Mouse (Mus musculus) frontal cortex, postnatal 10 days (tissue): ENCODE data around the gene Arfip1.
A peak's percentile ranks its signal among the peaks of the same experiment; 100 is the strongest.

ENCODE experiments used
- DNase-seq, 2 experiments: peaks; one replicate each; pipeline ENCODE4 v3.0.0; 2022; ENCODE audit warnings: low spot score in 2 of 2, mixed read lengths in 1 of 2

Arfip1 gene

DNA sequence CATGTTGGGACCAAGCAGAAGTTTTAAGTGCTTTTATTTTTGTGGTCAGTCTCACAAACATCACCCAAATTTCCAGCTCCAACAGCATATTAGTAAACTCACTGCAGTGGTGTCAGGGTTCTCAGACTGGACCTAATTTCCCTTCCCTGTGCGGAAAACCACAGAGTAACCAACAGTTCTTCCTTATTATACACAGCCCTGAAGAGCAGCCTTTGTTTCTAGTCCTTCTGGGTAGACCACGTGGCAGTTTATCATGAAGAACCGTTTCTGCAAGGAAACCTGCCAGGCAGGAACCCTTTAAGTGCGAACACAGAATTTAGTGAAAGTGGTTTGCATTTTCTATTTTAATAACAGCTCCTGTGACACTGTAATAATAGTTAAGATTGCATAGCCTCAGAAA is 90.3 kb downstream of the Arfip1 start:
- no peak for DNase-seq

DNA sequence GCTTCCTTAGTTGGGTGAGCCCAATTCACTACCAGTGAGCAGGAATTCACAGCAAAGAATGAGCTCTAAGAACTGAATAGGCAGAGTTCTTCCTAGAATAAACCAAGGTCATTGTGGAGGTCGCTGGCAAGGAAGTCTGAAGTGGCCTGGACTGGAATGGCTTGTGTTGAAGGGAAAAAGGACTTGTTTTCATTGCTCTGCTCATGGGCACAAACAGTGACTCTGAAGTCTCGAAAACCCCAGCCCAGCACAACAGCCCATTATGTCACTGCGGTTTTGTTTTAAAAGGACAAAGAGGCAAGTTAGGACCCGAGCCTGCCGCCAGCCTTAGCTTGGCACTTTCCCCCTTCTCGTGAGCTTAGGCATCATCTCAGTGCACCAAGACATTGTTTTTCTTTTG is 93.7 kb downstream of the Arfip1 start:
- DNase-seq: no peak

DNA sequence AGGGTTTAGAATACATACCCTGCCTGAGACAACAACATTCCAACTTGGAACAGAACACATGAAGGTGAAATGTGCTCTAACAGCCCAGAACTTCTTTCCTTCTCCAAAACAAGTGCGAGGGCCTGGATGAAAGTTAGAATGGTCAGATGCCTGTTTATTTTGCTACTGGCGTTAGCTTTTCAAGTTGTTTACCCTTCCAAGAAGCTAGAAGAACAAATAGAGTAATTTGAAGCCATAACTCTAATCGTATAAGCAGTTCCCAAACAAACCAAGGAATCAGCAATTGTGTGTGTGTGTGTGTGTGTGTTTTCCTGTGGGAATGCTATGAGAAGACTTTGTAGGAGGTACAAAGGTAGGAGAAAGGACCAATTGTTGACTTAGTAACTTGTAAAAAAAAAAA is 97.5 kb downstream of the Arfip1 start:
- no peak for DNase-seq

DNA sequence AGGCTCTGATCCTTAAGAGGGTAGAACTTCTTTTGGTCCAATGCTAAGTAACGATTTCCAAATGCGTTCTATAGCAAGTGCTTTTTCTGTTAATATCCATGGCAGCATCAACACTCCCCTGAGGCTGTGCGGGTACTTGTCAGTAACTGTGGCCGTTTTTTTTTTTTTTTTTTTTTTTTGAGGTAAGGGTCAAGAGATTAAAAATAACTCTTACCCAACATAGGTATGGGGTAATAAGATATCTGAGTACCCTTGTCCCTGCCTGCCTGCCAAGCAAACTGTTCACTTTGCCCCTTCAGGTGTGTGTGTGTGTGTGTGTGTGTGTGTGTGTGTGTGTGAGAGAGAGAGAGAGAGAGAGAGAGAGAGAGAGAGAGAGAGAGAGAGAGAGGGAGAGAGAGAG is 98.1 kb downstream of the Arfip1 start:
- no peak for DNase-seq

GRCm38 (mm10) chr3:84482121-84482520 is 100.3 kb downstream of the Arfip1 start:
- no peak for DNase-seq

DNA sequence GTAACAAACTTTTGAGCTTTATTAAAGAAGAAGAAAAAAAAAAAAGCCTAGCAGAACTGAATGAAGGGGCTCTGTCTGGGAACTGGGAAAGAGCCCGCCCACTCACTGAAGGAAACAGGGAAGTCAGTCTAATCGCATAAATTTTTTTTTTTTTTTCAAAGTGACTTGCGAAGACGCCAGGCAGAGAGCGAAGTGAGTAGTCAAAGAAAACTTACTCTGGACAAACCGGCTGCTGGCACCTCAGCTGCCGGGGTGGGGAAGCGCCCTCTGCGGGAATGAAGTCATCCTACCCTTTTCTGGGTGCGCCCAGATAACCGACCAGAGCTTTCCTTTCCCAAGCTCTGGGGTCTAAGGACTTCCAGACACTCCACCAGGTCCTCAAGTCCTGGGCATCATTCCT is 101.3 kb downstream of the Arfip1 start:
- peak in 1 of 2 experiments; percentile 22 for DNase-seq

DNA sequence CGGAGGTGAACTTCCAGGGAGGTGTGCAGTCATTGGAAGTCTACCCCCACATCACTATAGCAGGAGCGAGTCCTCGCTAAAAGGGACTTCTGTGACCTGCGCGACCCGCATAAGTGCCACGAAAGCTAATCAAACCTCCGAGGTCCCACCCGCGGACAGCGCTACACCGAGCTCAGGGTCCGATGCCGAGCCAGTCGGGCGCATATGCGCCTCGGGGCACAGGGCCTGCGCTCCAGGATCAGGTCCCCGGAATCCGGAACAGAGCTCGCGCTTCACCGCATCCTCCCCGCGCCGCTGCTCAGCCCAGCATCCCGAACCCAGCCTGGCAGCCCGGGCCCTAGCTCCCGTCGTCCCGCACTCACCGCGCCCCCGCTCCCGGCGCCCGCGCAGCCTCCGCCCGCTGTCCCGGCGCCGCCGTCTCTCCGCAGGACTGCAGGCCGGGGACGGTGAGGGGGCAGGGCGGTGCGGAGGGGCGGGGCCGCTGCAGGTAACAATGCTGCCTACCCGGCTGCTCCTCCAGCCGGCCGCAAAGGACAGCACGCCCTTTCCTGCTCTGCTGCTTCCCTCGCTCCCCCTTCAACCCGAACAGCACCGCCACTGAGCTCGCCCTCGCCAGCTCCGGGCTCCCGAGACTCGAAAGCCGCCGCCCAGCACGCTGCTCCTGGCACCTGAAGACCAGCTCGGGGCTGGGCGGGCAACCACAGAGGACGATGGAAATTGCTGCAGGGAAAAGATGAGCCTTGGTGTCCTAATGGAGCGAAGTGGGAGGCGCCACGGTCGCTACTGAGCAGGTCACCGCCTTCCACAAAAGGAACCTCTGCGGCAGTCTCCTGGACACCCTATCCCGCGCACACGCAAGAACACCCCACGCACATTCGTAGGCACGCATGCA is 102.2 kb downstream of the Arfip1 start, which contains the start of gene Fhdc1:
Gene Fhdc1, minus strand, starts transcription at position 424 of the 892 bp plus-strand sequence.
- DNase-seq: peak in 1 of 2 experiments; percentile 35

DNA sequence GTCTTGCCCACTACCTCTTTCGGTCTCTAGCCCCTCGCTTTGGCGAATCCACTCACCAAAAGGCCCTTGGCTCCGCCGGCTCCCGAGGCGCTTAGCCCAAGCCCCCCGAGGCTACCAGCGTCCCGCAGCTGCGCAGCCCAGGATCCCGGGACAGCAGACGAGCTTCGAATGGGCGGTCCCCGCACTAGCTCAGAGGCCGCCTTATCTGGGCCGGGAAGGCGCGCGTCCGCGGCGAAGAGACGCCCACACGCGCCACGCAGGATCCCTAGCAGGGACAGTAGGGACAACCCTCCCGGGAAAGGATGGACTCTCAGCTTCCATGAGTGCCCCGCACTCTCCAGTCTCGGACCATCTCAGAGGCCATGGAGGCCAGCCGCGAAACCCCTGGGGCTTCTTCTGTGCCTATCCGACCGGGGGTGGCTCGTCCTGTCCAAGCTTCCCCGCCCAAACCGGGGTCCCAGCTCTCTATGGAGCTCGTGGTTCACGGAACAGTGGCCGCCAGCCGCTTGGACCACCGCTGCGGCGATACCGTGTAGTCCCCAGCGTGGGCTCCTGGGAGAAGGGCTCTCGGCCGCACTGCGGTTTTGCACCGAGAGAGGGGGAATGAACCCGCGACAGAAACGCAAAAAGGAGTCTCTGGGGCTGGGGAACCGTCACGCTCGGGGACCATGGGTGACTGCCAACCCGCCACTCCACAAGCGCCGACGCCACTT is 103.0 kb downstream of the Arfip1 start:
- DNase-seq: peak in 1 of 2 experiments; percentile 32

DNA sequence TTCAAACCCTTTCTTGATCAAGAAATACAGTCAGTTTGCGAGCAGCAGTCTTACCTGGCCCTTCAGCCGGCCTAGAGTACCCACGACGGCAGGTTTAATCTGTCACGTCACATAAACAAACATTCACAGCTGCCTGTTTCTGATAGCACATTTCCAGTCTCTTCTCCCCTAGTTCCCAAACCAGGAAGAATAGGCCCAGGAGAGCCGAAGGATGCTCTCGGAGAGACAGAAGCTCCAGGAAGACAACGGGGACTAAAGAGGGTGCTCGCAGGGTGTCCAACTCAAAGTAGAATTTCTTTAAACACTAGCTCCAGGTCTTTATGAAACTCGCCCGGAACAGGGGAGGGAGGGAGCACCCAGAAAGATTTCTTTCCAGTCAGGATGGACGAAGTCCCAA is 103.5 kb downstream of the Arfip1 start:
- DNase-seq: no peak

DNA sequence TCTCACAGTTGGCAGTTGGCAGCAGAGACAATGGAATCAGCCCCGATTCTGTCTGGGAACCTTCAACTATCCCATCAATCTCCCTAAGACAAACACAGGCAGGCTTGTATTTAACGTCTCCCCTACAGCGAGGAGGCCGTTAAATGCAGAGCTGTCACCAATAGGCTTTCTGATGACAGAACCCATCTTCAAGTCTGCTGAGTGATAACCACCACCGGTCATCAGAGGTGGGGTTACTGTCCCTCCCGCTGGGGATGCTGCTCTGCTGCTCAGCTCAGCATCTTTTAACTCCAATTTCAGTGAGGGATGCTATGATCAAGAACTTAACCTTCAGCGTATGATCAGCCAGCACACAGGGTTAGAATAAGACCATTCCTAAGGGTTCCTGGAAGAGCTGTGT is 104.2 kb downstream of the Arfip1 start:
- DNase-seq: no peak

DNA sequence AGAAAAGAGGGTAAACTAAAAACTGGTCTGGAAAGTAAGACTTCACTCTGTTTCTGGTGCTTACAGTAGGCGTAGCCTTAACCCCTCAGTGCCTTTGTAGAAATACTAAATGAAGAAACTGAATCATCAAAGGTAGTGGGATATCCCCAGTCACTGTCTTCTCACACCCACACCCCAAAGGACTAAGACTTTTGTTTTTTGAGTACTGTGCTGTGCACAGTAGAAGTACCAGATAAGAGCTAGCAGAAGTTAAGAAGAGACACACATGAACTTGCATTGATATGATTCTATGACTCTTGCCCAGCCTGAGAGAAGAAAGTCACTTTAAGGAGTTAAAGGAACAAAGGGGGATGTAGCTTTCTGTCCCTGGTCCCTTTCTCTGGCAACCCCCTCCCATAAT is 104.9 kb downstream of the Arfip1 start:
- DNase-seq: no peak

DNA sequence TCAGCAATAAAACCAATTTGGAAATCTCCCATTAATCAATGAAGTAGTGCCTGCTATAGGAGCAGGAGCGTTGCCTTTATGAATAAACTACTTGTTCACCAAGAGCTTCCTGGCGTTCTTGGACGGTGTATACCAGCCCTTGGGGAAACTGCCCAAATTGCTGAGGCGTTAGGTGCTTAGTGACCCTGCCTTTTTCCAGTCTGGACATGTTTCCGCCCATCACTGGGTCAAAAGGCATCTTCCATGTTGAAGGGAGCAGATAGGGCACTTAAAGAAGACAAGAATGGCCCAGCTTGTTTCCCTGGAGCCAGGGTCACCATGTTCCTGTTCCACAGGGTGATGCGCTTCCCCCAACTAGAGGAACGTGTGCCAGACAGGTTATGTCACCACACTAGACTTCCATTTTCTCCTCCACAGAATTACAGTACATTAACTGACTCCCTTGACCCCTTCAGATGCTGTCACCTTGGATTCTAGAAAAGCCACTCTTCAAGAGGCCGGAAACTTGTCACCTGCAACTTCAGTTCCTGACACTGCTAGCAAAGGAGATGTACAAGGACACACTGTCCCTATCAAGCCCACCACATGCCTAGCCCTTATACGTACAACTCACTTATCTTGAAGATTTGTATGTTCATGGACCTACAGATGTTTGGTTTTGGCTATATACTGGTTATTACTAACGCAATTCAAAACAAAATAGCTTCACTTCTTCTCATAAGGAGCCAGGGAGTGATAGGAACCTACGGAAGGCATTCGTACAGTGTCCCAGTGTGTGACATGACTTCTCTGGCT is 107.2 kb downstream of the Arfip1 start:
- DNase-seq: no peak

DNA sequence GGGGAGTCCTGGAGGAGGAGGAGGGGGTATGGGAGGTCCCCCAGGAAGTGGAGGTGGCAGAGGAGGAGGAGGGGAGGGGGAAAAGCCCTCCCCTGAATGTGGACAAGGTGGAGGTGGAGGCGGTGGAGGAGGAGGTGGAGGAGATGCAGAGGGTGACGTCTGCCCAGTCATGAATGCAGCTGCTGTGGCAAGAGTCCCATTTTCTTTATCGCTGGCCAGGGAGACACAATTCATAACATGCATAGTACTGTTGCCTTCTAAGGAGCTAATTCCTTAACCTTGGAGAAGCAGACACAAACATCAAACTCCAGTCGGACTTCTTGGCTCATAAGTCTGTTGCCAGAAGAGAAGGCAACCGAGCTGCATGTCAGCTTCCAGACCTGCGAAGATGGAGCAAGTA is 108.0 kb downstream of the Arfip1 start:
- DNase-seq: no peak

GRCm38 (mm10) chr3:84472955-84473354 is 109.5 kb downstream of the Arfip1 start:
- DNase-seq: no peak

GRCm38 (mm10) chr3:84472527-84472926 is 109.9 kb downstream of the Arfip1 start:
- DNase-seq: no peak

- DNase-seq: no peak
Measured at GRCm38 (mm10) chr3:84471146-84471545, 111.3 kb downstream of the Arfip1 start.

GRCm38 (mm10) chr3:84468111-84468453 is 114.3 kb downstream of the Arfip1 start:
- no peak for DNase-seq

- no peak for DNase-seq
Measured at GRCm38 (mm10) chr3:84467419-84468110, 114.9 kb downstream of the Arfip1 start.

DNA sequence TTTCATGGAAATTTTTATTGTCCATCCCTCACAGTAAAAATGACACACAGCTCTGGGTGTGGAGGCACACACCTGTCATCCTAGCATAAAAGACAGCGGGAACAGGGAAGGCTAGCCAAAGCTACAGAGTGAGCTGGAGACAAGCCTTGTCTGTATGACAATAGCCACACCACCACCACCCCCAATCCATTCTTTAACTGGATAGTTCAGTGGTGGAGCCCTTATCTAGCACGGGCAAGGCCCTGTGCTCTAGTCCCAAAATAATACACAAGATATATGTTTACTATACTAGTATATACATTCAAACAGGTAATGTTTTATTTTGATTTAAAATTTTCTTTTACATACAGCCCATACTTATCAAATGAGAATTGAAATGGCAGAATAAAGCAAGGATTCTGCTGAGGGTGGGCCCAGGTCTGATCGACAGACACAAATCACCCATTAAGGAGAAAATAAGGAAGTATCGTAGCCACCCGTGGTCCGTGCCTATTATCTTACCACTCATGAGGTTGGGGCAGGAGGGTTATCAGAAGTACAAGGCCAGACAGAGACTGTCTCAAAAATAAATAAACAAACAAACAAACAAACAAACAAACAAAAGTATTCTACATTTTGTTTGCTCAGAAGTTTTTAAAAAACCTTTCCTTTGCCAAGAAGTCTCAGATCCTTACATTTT is 116.5 kb downstream of the Arfip1 start:
- no peak for DNase-seq

DNA sequence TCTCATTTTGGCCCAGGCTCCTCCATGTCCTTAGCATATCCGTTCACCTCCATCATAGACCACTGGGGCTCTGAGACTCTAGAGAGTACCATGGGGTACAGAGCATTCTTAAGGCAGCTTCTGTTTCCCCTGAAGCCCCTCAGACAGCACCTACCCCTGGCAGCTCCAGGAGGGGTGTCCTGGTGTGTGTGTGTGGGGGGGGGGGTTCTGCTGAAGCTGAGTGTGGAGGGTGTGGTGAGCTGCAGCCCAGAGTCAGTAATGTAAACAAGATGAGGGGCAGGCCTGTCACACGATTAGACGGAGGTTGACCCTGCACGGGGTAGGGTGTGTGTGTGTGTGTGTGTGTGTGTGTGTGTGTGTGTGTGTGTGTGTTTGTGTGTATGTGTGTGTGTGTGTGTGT is 120.7 kb downstream of the Arfip1 start:
- DNase-seq: no peak

- DNase-seq: no peak
Measured at GRCm38 (mm10) chr3:84460952-84461351, 121.5 kb downstream of the Arfip1 start.
